Mouse (Mus musculus) CD4-positive, CD25-positive, alpha-beta regulatory T cell, adult 9 weeks (primary cell): ENCODE results near the gene Slc45a2. TPM values are rescaled to one million over a fixed set of nuclear protein-coding genes. Genes with fewer than 3 reads are reported as not detected.

Source experiments
- polyA plus RNA-seq: library from polyadenylated mRNA; unstranded; fragments of 100-300 nt; shearing (Covaris generic); gene quantifications from one replicate; pipeline ENCODE4 v1.2.1, GENCODE M21; 2017

Gene Slc45a2
- not detected for polyA plus RNA-seq

DNA sequence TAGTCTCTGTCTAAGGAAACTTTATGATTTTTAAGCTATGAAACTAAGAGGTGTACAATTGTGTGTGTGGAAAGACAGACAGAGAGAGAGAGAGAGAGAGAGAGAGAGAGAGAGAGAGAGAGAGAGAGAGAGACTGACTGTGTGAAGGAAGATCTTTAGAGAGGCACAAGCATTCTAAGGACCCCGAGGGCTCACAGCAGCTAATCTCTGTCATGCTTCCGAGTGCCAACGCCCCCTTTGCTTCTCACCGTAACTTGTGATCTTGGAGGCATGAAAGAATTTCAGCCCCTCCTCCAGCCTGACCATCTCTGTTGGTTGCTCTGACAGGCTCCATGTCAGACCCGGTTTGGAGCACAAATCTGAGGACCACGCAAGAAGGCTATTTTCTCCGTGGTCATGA lies at the start of gene Slc45a2:
Gene Slc45a2, plus strand, starts transcription at position 301 of the 400 bp plus-strand sequence.

DNA sequence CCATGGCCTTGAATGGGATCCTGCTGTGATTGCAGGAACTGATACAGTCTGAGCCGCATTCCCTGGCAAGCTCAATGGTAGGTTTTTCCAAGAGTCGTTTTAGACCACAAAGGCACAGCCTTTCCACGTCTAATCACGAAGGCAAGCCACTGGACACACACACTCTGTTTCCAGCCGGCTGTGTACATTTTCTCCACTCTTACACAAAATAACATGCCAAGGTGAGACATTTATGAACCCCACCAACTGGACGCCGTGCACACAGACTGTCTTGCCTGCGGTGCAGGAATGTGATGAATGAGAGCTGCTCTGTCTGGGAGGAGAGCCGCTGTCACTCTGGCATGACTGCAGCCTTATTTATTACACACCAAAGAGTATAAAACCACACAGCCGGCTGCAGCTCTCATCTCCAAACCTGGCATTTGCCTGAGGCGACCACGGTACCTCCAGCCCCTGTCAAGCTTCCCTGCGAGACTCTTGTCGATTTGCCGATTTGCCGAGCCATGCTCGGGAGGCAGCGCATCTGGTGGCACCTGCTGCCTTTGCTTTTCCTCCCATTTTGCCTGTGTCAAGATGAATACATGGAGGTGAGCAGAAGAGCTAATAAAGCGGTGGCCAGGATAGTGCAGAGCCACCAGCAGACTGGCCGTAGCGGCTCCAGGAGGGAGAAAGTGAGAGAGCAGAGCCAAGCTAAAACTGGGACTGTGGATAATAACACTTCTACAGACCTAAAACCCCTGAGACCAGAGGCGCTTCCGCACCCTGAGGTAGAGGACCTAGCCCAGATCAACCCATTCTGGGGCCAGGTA lies 48.4 kb upstream of the Slc45a2 start, which contains the start of gene C1qtnf3:
Gene C1qtnf3, plus strand, starts transcription at position 382 of the 809 bp plus-strand sequence.

DNA sequence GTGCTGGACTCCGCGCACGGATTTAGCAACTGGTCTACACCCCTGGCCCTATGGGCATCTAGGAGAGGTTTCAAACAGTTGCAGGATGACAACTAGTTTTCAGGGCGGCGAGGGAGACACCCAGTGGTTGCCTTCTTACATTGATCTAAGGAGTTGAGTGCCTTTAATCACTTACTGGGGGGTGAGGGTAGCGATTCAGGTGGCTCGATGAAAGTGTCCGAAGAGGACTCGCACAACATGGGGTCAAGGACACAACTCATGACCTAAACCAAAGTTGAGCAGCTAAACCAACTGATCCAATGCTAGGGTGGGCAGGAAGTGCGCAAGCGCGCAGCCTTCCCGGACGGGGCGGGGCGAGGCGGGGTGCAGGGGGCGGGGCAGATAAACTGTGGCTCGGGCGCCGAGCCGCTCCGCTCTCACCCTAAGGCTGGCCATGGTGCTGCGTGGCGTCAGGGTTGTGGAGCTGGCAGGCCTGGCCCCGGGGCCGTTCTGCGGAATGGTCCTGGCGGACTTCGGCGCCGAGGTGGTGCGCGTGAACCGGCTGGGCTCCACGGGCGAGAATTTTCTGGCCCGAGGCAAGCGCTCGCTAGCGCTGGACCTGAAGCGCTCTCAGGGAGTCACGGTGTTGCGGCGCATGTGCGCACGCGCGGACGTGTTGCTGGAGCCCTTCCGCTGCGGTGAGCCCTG lies 19.0 kb upstream of the Slc45a2 start, which contains the start of gene Amacr:
Gene Amacr, plus strand, starts transcription at position 380 of the 687 bp plus-strand sequence.

DNA sequence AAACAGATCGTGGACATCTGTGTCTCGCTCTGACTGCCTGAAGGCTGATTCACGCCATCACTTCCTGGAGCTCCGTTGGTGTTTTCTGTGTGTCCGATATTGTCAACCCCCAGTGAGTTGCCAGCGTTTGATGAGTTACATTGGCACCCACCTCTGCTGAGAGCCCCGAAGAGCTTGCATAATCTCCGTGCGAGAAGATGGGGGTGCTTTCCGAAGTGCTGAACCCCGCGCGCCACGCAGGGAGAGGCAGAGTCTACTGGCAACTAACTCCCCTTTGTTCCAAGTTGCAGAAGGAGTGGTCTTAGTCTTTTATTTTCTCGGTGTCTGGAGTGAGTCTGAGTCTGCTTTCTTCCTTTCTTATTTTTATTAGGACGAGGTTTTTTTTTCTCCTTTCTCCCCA lies 37.2 kb downstream of the Slc45a2 start, which contains the start of gene Rxfp3:
Gene Rxfp3, minus strand, starts transcription at position 281 of the 400 bp plus-strand sequence.

DNA sequence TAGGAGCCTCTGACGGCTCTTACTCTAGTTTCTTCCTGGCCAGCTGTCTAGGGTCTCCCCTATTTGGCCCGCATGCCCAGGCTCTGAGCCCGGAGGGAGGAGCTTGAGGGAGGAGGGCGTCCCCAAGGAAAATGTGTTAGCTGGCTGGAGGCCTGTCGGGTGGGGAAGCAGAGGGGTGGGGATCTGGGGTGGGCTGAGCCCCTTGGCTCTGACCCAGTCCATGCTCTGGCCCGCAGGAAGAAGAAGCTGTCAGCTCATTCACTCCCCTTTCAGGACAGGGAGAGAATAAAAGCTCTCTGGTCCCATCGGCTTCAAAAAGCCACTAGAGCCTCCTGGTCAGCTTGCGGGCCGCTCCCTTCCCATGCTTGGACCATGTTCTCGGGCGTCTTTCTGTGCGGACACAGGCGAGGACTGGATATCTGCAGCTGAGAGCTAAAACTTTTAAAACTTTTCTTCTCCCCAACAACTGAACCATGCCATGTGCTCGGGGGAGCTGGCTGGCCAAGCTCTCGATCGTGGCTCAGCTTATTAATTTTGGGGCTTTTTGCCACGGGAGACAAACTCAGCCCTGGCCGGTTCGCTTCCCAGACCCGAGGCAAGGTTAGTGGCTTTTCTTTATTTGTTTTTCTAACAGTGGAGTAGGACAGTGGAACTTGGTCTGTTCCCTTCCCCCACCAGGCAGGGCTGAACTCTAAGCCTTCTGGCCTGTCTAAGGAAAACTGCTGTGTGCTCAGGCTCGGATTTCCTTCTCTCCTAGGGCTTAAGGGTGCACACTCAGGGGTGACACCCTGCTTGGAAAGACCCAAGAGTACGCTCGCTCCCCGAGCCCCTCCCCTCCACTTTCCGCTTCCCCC lies 64.3 kb downstream of the Slc45a2 start, which contains the start of gene Adamts12:
Gene Adamts12, plus strand, starts transcription at position 233 of the 854 bp plus-strand sequence.

Other genes starting within 250 kb of the Slc45a2 start
- not detected for gene C1qtnf3, start 48.4 kb upstream of the Slc45a2 start, polyA plus RNA-seq
- 5.2 TPM for gene Amacr, start 19.0 kb upstream of the Slc45a2 start, polyA plus RNA-seq
- not detected for gene Rxfp3, start 37.3 kb downstream of the Slc45a2 start, polyA plus RNA-seq
- gene Adamts12, start 64.1 kb downstream of the Slc45a2 start, polyA plus RNA-seq = not detected